Mouse (Mus musculus) forebrain, embryonic 15.5 days (tissue): ENCODE measurements around the gene Ube4b. TPM values are rescaled to one million over a fixed set of nuclear protein-coding genes. Genes with fewer than 3 reads are reported as not detected.

Source experiments
- ATAC-seq: fragments of 200-750 bp; cut with Nextera tagmentation; replicated peaks from 2 replicates; pipeline ENCODE4 v1.8.0; 2017; ENCODE audit warnings: mild to moderate bottlenecking, moderate TSS enrichment, moderate library complexity
- H3K27ac ChIP-seq: fragments of 300-500 bp; sonication (generic); replicated peaks from 2 replicates; pipeline ENCODE4 v1.5.1; 2015; ENCODE audit warnings: mild to moderate bottlenecking, inconsistent platforms
- H3K27me3 ChIP-seq: fragments of 300-500 bp; sonication (generic); 2 replicates; pipeline ENCODE4 v1.6.1; 2015; ENCODE audit warnings: inconsistent platforms
- H3K36me3 ChIP-seq: fragments of 300-500 bp; sonication (generic); 2 replicates; pipeline ENCODE4 v1.6.1; 2015; ENCODE audit warnings: mild to moderate bottlenecking, inconsistent platforms
- H3K4me1 ChIP-seq: fragments of 300-500 bp; sonication (generic); 2 replicates; pipeline ENCODE4 v1.6.1; 2015; ENCODE audit warnings: inconsistent platforms
- H3K4me2 ChIP-seq: fragments of 300-500 bp; sonication (generic); replicated peaks from 2 replicates; pipeline ENCODE4 v1.6.1; 2015; ENCODE audit warnings: mild to moderate bottlenecking, inconsistent platforms
- H3K4me3 ChIP-seq: fragments of 300-500 bp; sonication (generic); 2 replicates; pipeline ENCODE4 v1.5.1; 2015; ENCODE audit warnings: mild to moderate bottlenecking, inconsistent platforms
- H3K9ac ChIP-seq: fragments of 300-500 bp; sonication (generic); replicated peaks from 2 replicates; pipeline ENCODE4 v1.6.1; 2015; ENCODE audit warnings: mild to moderate bottlenecking, inconsistent platforms
- H3K9me3 ChIP-seq: fragments of 300-500 bp; sonication (generic); 2 replicates; pipeline ENCODE4 v1.6.1; 2016; ENCODE audit warnings: inconsistent platforms
- WGBS: fragments of 180-500 bp; shearing (Covaris S2); methylation state at CpG from one replicate; pipeline ENCODE4 v1.1.7; 2015; ENCODE audit warnings: mixed read lengths; 5-methylcytosine and 5-hydroxymethylcytosine counted together
- polyA plus RNA-seq: library from polyadenylated mRNA; unstranded; fragments of >200 nt; fragmentation: Nextera tagmentation; extraction: Ambion mirVana; gene quantifications from 2 replicates; pipeline ENCODE4 v1.2.1, GENCODE M21; 2015

The Ube4b gene
- polyA plus RNA-seq, 1 experiment from 2014 or later = 58.4 TPM

GRCm38 (mm10) chr4:149285691-149286090 is 140.9 kb downstream of the Ube4b start:
- Histone ChIP-seq H3K4me3 (no peak overlapping the region), H3K4me2 (no peak overlapping the region), H3K27me3 (no peaks in the 10 kb centered on the region), H3K4me1 (peaks cover 30% of the 10 kb centered on the region), H3K9ac (no peak overlapping the region), H3K9me3 (no peaks in the 10 kb centered on the region), H3K36me3 (peaks cover 20% of the 10 kb centered on the region), H3K27ac (no peak overlapping the region)
- no peak for ATAC-seq
- WGBS = 77% methylated on average over 1 of the region's 1 CpGs

GRCm38 (mm10) chr4:149283018-149283417 is 143.5 kb downstream of the Ube4b start:
- ATAC-seq = no peak
- no peaks in the 10 kb centered on the region for H3K9me3 ChIP-seq
- WGBS = 89% methylated on average over 3 of the region's 3 CpGs
- H3K36me3 ChIP-seq = 0 out of 2 replicates have a peak, but pooled peaks cover under 1% of the 10 kb centered on the region
- H3K27ac ChIP-seq = no peak overlapping the region
- no peak overlapping the region for H3K4me3 ChIP-seq
- H3K9ac ChIP-seq = no peak overlapping the region
- no peaks in the 10 kb centered on the region for H3K27me3 ChIP-seq
- peaks cover 38% of the 10 kb centered on the region for H3K4me1 ChIP-seq
- H3K4me2 ChIP-seq = no peak overlapping the region

- no peak overlapping the region for H3K4me3 ChIP-seq
- no peak overlapping the region for H3K4me2 ChIP-seq
- H3K4me1 ChIP-seq = peaks cover 46% of the 10 kb centered on the region
- no peak overlapping the region for H3K9ac ChIP-seq
- no peaks in the 10 kb centered on the region for H3K9me3 ChIP-seq
- 75% methylated on average over 7 of the region's 7 CpGs for WGBS
- H3K27me3 ChIP-seq = no peaks in the 10 kb centered on the region
- no peak overlapping the region for H3K27ac ChIP-seq
- H3K36me3 ChIP-seq = no peaks in the 10 kb centered on the region
- no peak for ATAC-seq
Observed at GRCm38 (mm10) chr4:149282025-149282738, 144.4 kb downstream of the Ube4b start.

Other genes with a start within 250 kb of the Ube4b start
- gene Kif1b, start 119.1 kb downstream of the Ube4b start, polyA plus RNA-seq = 135 and 141 TPM in 2 replicates
- gene Rbp7, start 28.2 kb upstream of the Ube4b start, polyA plus RNA-seq = not detected in 2 replicates
- 0.39 TPM in 1 of 2 replicates, not detected in the other for gene Tmem274, start 50.6 kb upstream of the Ube4b start, polyA plus RNA-seq
- 10.5 and 12.8 TPM in 2 replicates for gene Nmnat1, start 58.5 kb upstream of the Ube4b start, polyA plus RNA-seq
- gene Lzic, start 58.5 kb upstream of the Ube4b start, polyA plus RNA-seq = 47.9 and 51.0 TPM in 2 replicates
- gene Ctnnbip1, start 91.5 kb upstream of the Ube4b start, polyA plus RNA-seq = 98.1 and 113 TPM in 2 replicates
- gene Clstn1, start 159.7 kb upstream of the Ube4b start, polyA plus RNA-seq = 107 and 111 TPM in 2 replicates